Mouse (Mus musculus) R1 (cell line): ENCODE results near the gene Lemd1.

Source experiments
- DNase-seq: peaks from one replicate; pipeline ENCODE4 v3.0.0-alpha.2; 2018; ENCODE audit warnings: low read depth, low spot score

The Lemd1 gene

GRCm38 (mm10) chr1:132164780-132165518 lies 26.3 kb upstream of the Lemd1 start:
- no peak for DNase-seq

- DNase-seq: peak; percentile 82
Observed at GRCm38 (mm10) chr1:132165859-132166258, 25.4 kb upstream of the Lemd1 start.

GRCm38 (mm10) chr1:132168115-132168767 lies 23.0 kb upstream of the Lemd1 start:
- peak; percentile 60 for DNase-seq

GRCm38 (mm10) chr1:132170698-132171097 lies 20.5 kb upstream of the Lemd1 start:
- DNase-seq: no peak

GRCm38 (mm10) chr1:132171619-132172018 lies 19.6 kb upstream of the Lemd1 start:
- DNase-seq: no peak

GRCm38 (mm10) chr1:132186303-132186702 lies 4.9 kb upstream of the Lemd1 start:
- no peak for DNase-seq

- DNase-seq: no peak
Observed at GRCm38 (mm10) chr1:132188442-132189066, 2.7 kb upstream of the Lemd1 start.

- no peak for DNase-seq
Observed at GRCm38 (mm10) chr1:132189231-132189630, 2.0 kb upstream of the Lemd1 start.

GRCm38 (mm10) chr1:132190040-132190513 lies 1.2 kb upstream of the Lemd1 start:
- peak; percentile 78 for DNase-seq

GRCm38 (mm10) chr1:132190621-132191092 lies 574 bp upstream of the Lemd1 start:
- no peak for DNase-seq

- DNase-seq: peak; percentile 78
Observed at GRCm38 (mm10) chr1:132191786-132192680, 802 bp downstream of the Lemd1 start.

- peak; percentile 87 for DNase-seq
Observed at GRCm38 (mm10) chr1:132193806-132194205, 2.6 kb downstream of the Lemd1 start.

- DNase-seq: peak; percentile 64
Observed at GRCm38 (mm10) chr1:132194624-132195023, 3.4 kb downstream of the Lemd1 start.

GRCm38 (mm10) chr1:132195100-132195499 lies 3.9 kb downstream of the Lemd1 start:
- peak; percentile 68 for DNase-seq

GRCm38 (mm10) chr1:132195681-132196080 lies 4.5 kb downstream of the Lemd1 start:
- DNase-seq: peak; percentile 76

- no peak for DNase-seq
Observed at GRCm38 (mm10) chr1:132196337-132196736, 5.1 kb downstream of the Lemd1 start.

GRCm38 (mm10) chr1:132197666-132198065 lies 6.4 kb downstream of the Lemd1 start:
- DNase-seq: peak; percentile 96

- no peak for DNase-seq
Observed at GRCm38 (mm10) chr1:132198401-132199071, 7.3 kb downstream of the Lemd1 start.

- no peak for DNase-seq
Observed at GRCm38 (mm10) chr1:132199244-132199643, 8.0 kb downstream of the Lemd1 start.

- DNase-seq: no peak
Observed at GRCm38 (mm10) chr1:132199934-132200333, 8.7 kb downstream of the Lemd1 start.
